Mouse (Mus musculus) layer of hippocampus, postnatal 25 days (tissue): ENCODE measurements around the gene Ift43. TPM values are rescaled to one million over a fixed set of nuclear protein-coding genes. Genes with fewer than 3 reads are reported as not detected.

ENCODE experiments used
- DNase-seq, 2 experiments: peaks; one replicate each; pipeline ENCODE4 v3.0.0; 2022; ENCODE audit warnings: mixed read lengths in 2 of 2, low spot score in 1 of 2; ENCODE audit errors: extremely low spot score in 1 of 2
- total RNA-seq, 2 experiments: library from RNA; stranded (reverse); gene quantifications; 2 replicates each; pipeline ENCODE4 v1.2.3; 2021

The Ift43 gene
- total RNA-seq = 10 to 100 TPM; 12.5 to 14.4 TPM

DNA sequence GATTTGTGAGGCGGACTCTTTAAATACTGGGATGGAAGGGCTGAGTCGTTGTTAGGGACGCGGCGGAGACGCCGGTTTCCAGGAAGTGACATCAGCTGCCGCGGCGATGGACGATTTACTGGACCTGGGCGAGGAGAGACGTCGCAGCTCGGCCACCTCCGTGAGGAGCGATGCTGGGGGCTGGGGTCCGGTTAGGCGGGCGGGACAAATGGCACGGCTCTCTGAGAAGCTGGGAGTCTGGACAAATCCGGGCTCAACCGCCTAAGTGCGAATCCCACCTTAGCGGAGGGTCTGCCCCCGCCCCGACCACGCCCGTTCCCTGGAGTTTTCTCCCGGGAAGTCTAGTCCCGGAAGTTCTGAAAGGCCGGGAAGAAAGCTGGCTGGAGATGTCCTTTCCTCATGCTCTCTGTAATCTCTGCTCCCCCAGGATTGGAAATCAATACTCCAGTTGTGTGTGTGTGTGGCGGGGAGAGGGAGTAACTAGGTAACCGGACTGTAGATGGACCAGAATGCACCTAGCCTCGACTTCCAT lies at the start of gene Ift43:
Ift43 (plus strand) TSS at position 61 of the 532 bp plus-strand sequence.
- DNase-seq = peak; percentile 64 to 71

DNA sequence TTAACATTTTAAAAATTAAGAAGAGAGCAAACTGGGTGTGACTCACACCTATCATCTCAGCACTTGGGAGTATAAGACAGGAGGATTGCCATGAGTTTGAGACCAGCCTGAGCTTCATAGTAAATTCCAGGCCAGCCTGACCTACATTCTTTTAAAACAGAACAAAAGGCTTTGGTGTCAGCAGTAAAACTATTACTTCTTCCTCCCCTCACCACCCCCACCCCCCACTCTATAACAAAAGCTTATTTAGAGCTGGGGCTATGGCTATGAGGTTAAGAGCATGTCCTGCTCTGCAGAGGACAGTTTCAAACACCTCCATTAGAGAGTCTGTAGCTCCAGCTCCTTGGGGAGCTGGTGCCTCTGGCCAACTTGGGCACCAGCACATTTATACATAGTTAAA lies 46.8 kb upstream of the Ift43 start:
- no peak for DNase-seq

- no peak for DNase-seq
These were observed 45.8 kb upstream of the Ift43 start for GRCm38 (mm10) chr12:86036368-86037166.

- DNase-seq = no peak
These were observed 45.0 kb upstream of the Ift43 start for GRCm38 (mm10) chr12:86037235-86037921.

GRCm38 (mm10) chr12:86039078-86039477 lies 43.3 kb upstream of the Ift43 start:
- no peak for DNase-seq

GRCm38 (mm10) chr12:86039751-86040150 lies 42.6 kb upstream of the Ift43 start:
- DNase-seq = no peak

- DNase-seq = no peak
These were observed 36.2 kb upstream of the Ift43 start for GRCm38 (mm10) chr12:86046141-86046540.

DNA sequence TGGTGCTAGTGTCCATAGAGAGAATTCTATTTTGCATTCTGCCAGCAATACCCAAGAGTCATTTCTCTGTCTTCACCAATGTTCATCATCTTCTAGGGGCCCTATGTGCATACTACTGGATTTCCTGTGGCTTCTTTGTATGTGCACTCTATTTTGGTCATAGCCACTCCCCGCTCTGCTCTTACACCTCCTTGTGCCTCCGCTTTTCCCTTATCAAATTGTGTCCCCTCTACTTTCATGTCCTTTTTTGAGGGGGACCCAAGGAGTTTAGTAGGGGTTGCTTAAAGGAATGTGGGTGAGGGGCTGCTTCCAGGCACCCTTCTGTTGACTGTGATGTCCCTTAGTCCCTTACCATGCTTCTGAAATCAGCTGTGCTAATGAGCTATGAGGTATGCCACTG lies 35.6 kb upstream of the Ift43 start:
- DNase-seq = no peak

GRCm38 (mm10) chr12:86047376-86047775 lies 35.0 kb upstream of the Ift43 start:
- no peak for DNase-seq

GRCm38 (mm10) chr12:86049813-86050212 lies 32.5 kb upstream of the Ift43 start:
- DNase-seq = no peak

DNA sequence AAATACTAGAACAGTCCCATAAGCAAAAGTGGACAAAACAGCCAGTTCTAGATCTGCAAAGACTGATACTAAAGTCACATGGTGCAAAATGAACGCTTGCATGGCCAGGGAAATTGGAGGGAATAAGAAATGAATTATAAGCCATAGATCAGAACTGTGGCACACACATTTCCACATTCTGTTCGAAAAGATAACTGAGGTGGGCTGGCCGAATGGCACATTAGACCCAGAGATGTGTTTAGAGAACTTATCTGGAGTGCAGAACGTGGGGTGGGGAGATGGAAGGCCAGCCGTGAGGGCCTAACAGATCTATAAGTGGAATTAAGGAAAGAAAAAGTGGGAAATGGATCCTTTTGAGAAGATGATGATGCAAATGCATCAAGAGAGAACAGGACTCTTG lies 30.9 kb upstream of the Ift43 start:
- no peak for DNase-seq

GRCm38 (mm10) chr12:86055306-86055705 lies 27.0 kb upstream of the Ift43 start:
- no peak for DNase-seq

GRCm38 (mm10) chr12:86056976-86057375 lies 25.4 kb upstream of the Ift43 start:
- no peak for DNase-seq

GRCm38 (mm10) chr12:86057516-86057915 lies 24.8 kb upstream of the Ift43 start:
- DNase-seq = no peak

- DNase-seq = no peak
These were observed 23.0 kb upstream of the Ift43 start for GRCm38 (mm10) chr12:86059341-86059740.

DNA sequence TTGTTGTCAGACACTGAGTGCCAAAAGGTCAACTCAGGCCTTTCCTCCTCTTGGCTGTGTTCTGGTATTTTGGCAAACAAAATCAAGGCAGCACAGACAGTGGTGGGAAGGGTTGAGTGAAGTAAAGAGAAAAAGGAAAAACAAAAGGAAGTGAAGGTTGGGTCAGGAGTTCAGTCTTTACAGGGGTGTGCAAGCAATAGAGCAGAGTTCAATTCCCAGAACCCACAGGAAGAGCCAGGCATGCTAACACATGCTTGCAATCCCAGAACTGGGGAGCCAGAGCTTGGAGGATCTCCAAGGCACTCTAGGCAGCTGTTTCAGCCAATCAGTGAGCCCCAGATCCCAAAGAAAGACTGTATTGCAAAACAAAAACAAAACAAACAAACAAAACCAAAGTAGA lies 17.5 kb upstream of the Ift43 start:
- DNase-seq = no peak

DNA sequence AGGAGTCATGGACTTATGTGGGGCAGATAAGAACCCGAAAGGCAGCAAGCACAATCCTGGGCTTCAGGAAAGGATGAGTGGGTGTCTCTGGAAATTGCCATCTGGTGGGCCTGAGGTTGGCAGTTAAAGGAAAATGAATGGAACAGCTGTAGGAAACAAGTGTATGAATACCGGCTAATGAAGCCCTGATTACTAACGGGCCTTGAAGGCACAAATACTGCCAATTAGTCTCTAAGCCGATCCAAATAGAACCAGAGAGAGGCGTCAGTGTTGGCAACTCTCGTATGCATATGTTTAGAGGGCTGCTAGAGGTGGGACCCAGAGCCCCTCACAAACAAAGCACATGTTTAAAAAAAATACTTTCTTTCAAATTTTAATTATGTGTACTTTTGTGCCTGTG lies 10.9 kb upstream of the Ift43 start:
- DNase-seq = no peak

DNA sequence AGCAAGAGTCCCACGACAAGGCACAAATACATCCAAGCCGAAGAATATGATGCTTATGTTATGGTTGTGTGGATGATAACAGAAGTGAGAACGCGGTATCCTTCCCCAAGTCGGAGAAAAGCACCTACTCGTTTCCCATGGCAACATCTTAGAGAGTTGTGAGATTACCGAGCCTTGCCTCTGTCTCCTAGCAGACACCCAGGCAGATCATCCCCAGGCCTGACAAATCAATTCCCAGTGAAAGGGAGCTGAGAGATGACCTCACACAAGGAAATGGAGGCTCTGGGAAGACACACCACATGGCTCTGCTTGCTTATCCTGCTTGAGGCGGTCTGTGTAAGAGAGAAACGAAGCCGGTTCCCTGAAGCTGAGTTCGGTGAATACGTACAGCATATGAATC lies 7.7 kb upstream of the Ift43 start:
- DNase-seq = no peak

GRCm38 (mm10) chr12:86075358-86075757 lies 7.0 kb upstream of the Ift43 start:
- DNase-seq = no peak

DNA sequence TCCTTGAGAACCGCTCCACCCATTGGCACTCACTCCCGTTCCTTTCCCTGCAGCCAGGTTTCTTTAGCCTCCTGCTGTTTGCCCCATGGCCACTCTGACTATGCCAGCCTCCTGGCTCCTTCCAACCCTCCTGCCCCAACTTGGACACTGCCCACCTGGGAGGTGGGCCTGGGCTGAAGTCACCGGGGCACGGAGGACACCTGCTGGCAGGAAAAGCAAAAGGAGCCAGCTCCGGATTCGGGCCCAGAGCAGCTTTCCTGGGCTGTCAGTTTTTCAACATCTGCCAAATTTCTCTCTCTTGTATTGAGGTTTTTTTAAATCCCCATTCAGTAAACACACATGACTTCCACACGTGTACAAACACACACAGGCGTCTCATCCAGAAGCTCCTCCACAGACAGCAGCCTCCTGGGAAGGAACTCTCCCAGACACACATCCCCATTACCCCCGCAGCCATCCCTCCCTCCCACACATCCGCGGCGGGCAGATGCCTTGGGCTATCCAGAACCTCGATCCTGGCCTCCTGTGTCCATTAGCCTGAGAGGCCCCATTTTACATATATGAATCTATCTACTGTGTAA lies 5.9 kb upstream of the Ift43 start:
- peak in 1 of 2 experiments; percentile 40 for DNase-seq

- DNase-seq = no peak
These were observed 5.0 kb upstream of the Ift43 start for GRCm38 (mm10) chr12:86077322-86077721.
